Mouse (Mus musculus) lung, embryonic 14.5 days (tissue): ENCODE results near the gene Oxct2a. TPM values are rescaled to one million over a fixed set of nuclear protein-coding genes. Genes with fewer than 3 reads are reported as not detected.

Source experiments
- ATAC-seq: fragments of 200-750 bp; cut with Nextera tagmentation; 2 replicates; pipeline ENCODE4 v1.8.0; 2017; ENCODE audit warnings: mild to moderate bottlenecking, moderate TSS enrichment, moderate library complexity; ENCODE audit not compliant: insufficient read depth
- DNase-seq: peaks from one replicate; pipeline ENCODE4 v3.0.0-alpha.2; 2015
- H3K27ac ChIP-seq: fragments of 300-500 bp; sonication (generic); 2 replicates; pipeline ENCODE4 v1.5.1; 2014; ENCODE audit warnings: low read depth, mild to moderate bottlenecking, moderate library complexity
- H3K27me3 ChIP-seq: fragments of 300-500 bp; sonication (generic); 2 replicates; pipeline ENCODE4 v1.6.1; 2014; ENCODE audit warnings: low read length, control low read depth; ENCODE audit not compliant: insufficient read depth
- H3K36me3 ChIP-seq: fragments of 300-500 bp; sonication (generic); 2 replicates; pipeline ENCODE4 v1.6.1; 2014; ENCODE audit warnings: control low read depth; ENCODE audit not compliant: insufficient read depth
- H3K4me1 ChIP-seq: fragments of 300-500 bp; sonication (generic); 2 replicates; pipeline ENCODE4 v1.6.1; 2014; ENCODE audit warnings: antibody characterized with exemption, control low read depth; ENCODE audit not compliant: insufficient read depth
- H3K4me2 ChIP-seq: fragments of 300-500 bp; sonication (generic); 2 replicates; pipeline ENCODE4 v1.6.1; 2014; ENCODE audit warnings: mild to moderate bottlenecking
- H3K4me3 ChIP-seq: fragments of 300-500 bp; sonication (generic); 2 replicates; pipeline ENCODE4 v1.5.1; 2014; ENCODE audit warnings: low read depth, low read length
- H3K9ac ChIP-seq: fragments of 300-500 bp; sonication (generic); 2 replicates; pipeline ENCODE4 v1.6.1; 2014
- H3K9me3 ChIP-seq: fragments of 300-500 bp; sonication (generic); 2 replicates; pipeline ENCODE4 v1.6.1; 2016; ENCODE audit warnings: low read depth, low read length, control low read depth
- CTCF ChIP-seq: IDR thresholded peaks from 2 replicates; pipeline ENCODE4 v1.5.1; 2016; ENCODE audit warnings: antibody characterized with exemption, low read depth
- WGBS: fragments of 180-500 bp; shearing (Covaris S2); extraction: QIAGEN DNeasy Blood & Tissue Kit; methylation state at CpG from one replicate; pipeline ENCODE4 v1.1.7; 2014; 5-methylcytosine and 5-hydroxymethylcytosine counted together
- polyA plus RNA-seq: library from polyadenylated mRNA; unstranded; fragments of >200 nt; fragmentation: Nextera tagmentation; extraction: Ambion mirVana; gene quantifications from 2 replicates; pipeline ENCODE4 v1.2.1, GENCODE M21; 2014

Oxct2a gene
- polyA plus RNA-seq, 1 experiment from 2014 or later = not detected

- no peak for TF ChIP-seq CTCF
- H3K9me3 ChIP-seq = no peaks in the 10 kb centered on the region
- no peak overlapping the region for H3K4me2 ChIP-seq
- H3K36me3 ChIP-seq = no peaks in the 10 kb centered on the region
- no peak overlapping the region for H3K4me3 ChIP-seq
- H3K9ac ChIP-seq = no peak overlapping the region
- no peaks in the 10 kb centered on the region for H3K4me1 ChIP-seq
- H3K27me3 ChIP-seq = no peaks in the 10 kb centered on the region
- WGBS = 82% methylated on average over 3 of the region's 3 CpGs
- H3K27ac ChIP-seq = no peak overlapping the region
- ATAC-seq (no peak), DNase-seq (no peak)
Measured at GRCm38 (mm10) chr4:123314497-123314896, 8.9 kb downstream of the Oxct2a start.

GRCm38 (mm10) chr4:123313010-123313409 lies 10.4 kb downstream of the Oxct2a start:
- no peak overlapping the region for H3K9ac ChIP-seq
- H3K36me3 ChIP-seq = no peaks in the 10 kb centered on the region
- H3K27ac ChIP-seq = no peak overlapping the region
- H3K4me1 ChIP-seq = no peaks in the 10 kb centered on the region
- no peaks in the 10 kb centered on the region for H3K27me3 ChIP-seq
- no peak for TF ChIP-seq CTCF
- 82% methylated on average over 6 of the region's 6 CpGs for WGBS
- no peaks in the 10 kb centered on the region for H3K9me3 ChIP-seq
- H3K4me3 ChIP-seq = no peak overlapping the region
- DNase-seq = peak; percentile 34
- ATAC-seq = peak; percentile 59; the same call in 1 of the 2 replicates
- H3K4me2 ChIP-seq = no peak overlapping the region

GRCm38 (mm10) chr4:123311845-123312244 lies 11.6 kb downstream of the Oxct2a start:
- no peak overlapping the region for H3K4me2 ChIP-seq
- WGBS = 63% methylated on average over 7 of the region's 7 CpGs
- no peak for TF ChIP-seq CTCF
- H3K4me3 ChIP-seq = no peak overlapping the region
- H3K9ac ChIP-seq = no peak overlapping the region
- ATAC-seq (no peak), DNase-seq (no peak)
- no peaks in the 10 kb centered on the region for H3K27me3 ChIP-seq
- H3K4me1 ChIP-seq = no peaks in the 10 kb centered on the region
- H3K9me3 ChIP-seq = no peaks in the 10 kb centered on the region
- H3K36me3 ChIP-seq = no peaks in the 10 kb centered on the region
- no peak overlapping the region for H3K27ac ChIP-seq

GRCm38 (mm10) chr4:123308292-123308691 lies 15.1 kb downstream of the Oxct2a start:
- H3K4me3 ChIP-seq = no peak overlapping the region
- TF ChIP-seq CTCF = no peak
- no peaks in the 10 kb centered on the region for H3K9me3 ChIP-seq
- no peaks in the 10 kb centered on the region for H3K27me3 ChIP-seq
- H3K4me2 ChIP-seq = no peak overlapping the region
- no peak for ATAC-seq
- no peak overlapping the region for H3K9ac ChIP-seq
- peaks cover under 1% of the 10 kb centered on the region; the same call in 1 of the 2 replicates for H3K36me3 ChIP-seq
- 35% methylated on average over 3 of the region's 3 CpGs for WGBS
- no peak for DNase-seq
- no peaks in the 10 kb centered on the region for H3K4me1 ChIP-seq
- H3K27ac ChIP-seq = no peak overlapping the region

- H3K9ac ChIP-seq = no peak overlapping the region
- no peak for DNase-seq
- WGBS = 85% methylated on average over 10 of the region's 10 CpGs
- H3K9me3 ChIP-seq = no peaks in the 10 kb centered on the region
- TF ChIP-seq CTCF = no peak
- no peak overlapping the region for H3K4me3 ChIP-seq
- no peak overlapping the region for H3K27ac ChIP-seq
- no peaks in the 10 kb centered on the region for H3K4me1 ChIP-seq
- ATAC-seq = no peak
- H3K27me3 ChIP-seq = no peaks in the 10 kb centered on the region
- H3K4me2 ChIP-seq = no peak overlapping the region
- peaks cover 14% of the 10 kb centered on the region for H3K36me3 ChIP-seq
Measured at GRCm38 (mm10) chr4:123306999-123307398, 16.4 kb downstream of the Oxct2a start.

- ATAC-seq = peak; percentile 59
- Histone ChIP-seq H3K27me3 (no peaks in the 10 kb centered on the region), H3K27ac (no peak overlapping the region), H3K4me2 (no peak overlapping the region), H3K9me3 (no peaks in the 10 kb centered on the region), H3K4me1 (no peaks in the 10 kb centered on the region), H3K9ac (no peak overlapping the region), H3K36me3 (peaks cover 20% of the 10 kb centered on the region), H3K4me3 (no peak overlapping the region)
- DNase-seq = peak; percentile 84
- peak; percentile 83 for TF ChIP-seq CTCF
- WGBS = 25% methylated on average over 3 of the region's 3 CpGs
Measured at GRCm38 (mm10) chr4:123305789-123306188, 17.6 kb downstream of the Oxct2a start.

- Histone ChIP-seq H3K4me2 (no peak overlapping the region), H3K9ac (no peak overlapping the region), H3K9me3 (no peaks in the 10 kb centered on the region), H3K27me3 (no peaks in the 10 kb centered on the region), H3K27ac (no peak overlapping the region), H3K36me3 (peaks cover 81% of the 10 kb centered on the region), H3K4me1 (no peaks in the 10 kb centered on the region), H3K4me3 (no peak overlapping the region)
- 95% methylated on average over 11 of the region's 11 CpGs for WGBS
- TF ChIP-seq CTCF = no peak
- ATAC-seq (no peak), DNase-seq (no peak)
Measured at GRCm38 (mm10) chr4:123298980-123299670, 24.3 kb downstream of the Oxct2a start.
